Mouse (Mus musculus): ENCODE measurements around the gene Gast.
"Not testable (repeated sequence)": the region's sequence is repeated elsewhere in the genome, so short reads cannot be mapped to it uniquely, and the experiment has no call there.

The Gast gene

GRCm38 (mm10) chr11:100333944-100334457 is at the start of gene Gast:
Gene Gast (plus strand): TSS chr11:100334407.
- no peak for DNase-seq

GRCm38 (mm10) chr11:100284988-100285387 is 49.2 kb upstream of the Gast start:
- DNase-seq, result peak; percentile 10 to 63

GRCm38 (mm10) chr11:100287024-100287423 is 47.2 kb upstream of the Gast start:
- peak; percentile 65 to 88 for DNase-seq

- DNase-seq, result peak; percentile 72 to 85
Observed at GRCm38 (mm10) chr11:100288942-100289341, 45.3 kb upstream of the Gast start.

GRCm38 (mm10) chr11:100290235-100290634 is 44.0 kb upstream of the Gast start:
- peak; percentile 31 to 62 for DNase-seq

- no peak for DNase-seq
Observed at GRCm38 (mm10) chr11:100292884-100293283, 41.3 kb upstream of the Gast start.

- DNase-seq, result peak; percentile 75 to 87
Observed at GRCm38 (mm10) chr11:100295308-100295707, 38.9 kb upstream of the Gast start.

GRCm38 (mm10) chr11:100297801-100298200 is 36.4 kb upstream of the Gast start:
- DNase-seq, result peak in 1 of 2 experiments; percentile 17

- peak; percentile 77 to 86 for DNase-seq
Observed at GRCm38 (mm10) chr11:100298274-100299036, 35.8 kb upstream of the Gast start.

GRCm38 (mm10) chr11:100300293-100300692 is 33.9 kb upstream of the Gast start:
- DNase-seq, result peak in 1 of 2 experiments; percentile 65

GRCm38 (mm10) chr11:100301292-100301691 is 32.9 kb upstream of the Gast start:
- no peak for DNase-seq

- DNase-seq, result no peak
Observed at GRCm38 (mm10) chr11:100307900-100308299, 26.3 kb upstream of the Gast start.

GRCm38 (mm10) chr11:100308672-100309071 is 25.5 kb upstream of the Gast start:
- not testable (repeated sequence) for DNase-seq

- DNase-seq, result no peak
Observed at GRCm38 (mm10) chr11:100311656-100312055, 22.6 kb upstream of the Gast start.

GRCm38 (mm10) chr11:100312096-100312679 is 22.0 kb upstream of the Gast start:
- DNase-seq, result peak; percentile 48 to 83

GRCm38 (mm10) chr11:100313424-100313823 is 20.8 kb upstream of the Gast start:
- DNase-seq, result no peak

- no peak for DNase-seq
Observed at GRCm38 (mm10) chr11:100315439-100315838, 18.8 kb upstream of the Gast start.

- DNase-seq, result no peak
Observed at GRCm38 (mm10) chr11:100317826-100318380, 16.3 kb upstream of the Gast start.

GRCm38 (mm10) chr11:100318529-100319451 is 15.4 kb upstream of the Gast start:
- no peak for DNase-seq

- peak; percentile 100 for DNase-seq
Observed at GRCm38 (mm10) chr11:100319492-100320171, 14.6 kb upstream of the Gast start, which contains the start of gene Eif1. Gene Eif1 (plus strand): TSS chr11:100319885.

GRCm38 (mm10) chr11:100320172-100320630 is 14.0 kb upstream of the Gast start:
- DNase-seq, result peak; percentile 97 to 99
